Mouse (Mus musculus): ENCODE data around the gene Kcnk6. TPM values are rescaled to one million over a fixed set of nuclear protein-coding genes. Genes with fewer than 3 reads are reported as not detected.
A peak's percentile ranks its signal among the peaks of the same experiment; 100 is the strongest.

Kcnk6 gene
- total and polyA plus RNA-seq, 3 experiments = 1.4 to 5.2 TPM; not detected in 1

DNA sequence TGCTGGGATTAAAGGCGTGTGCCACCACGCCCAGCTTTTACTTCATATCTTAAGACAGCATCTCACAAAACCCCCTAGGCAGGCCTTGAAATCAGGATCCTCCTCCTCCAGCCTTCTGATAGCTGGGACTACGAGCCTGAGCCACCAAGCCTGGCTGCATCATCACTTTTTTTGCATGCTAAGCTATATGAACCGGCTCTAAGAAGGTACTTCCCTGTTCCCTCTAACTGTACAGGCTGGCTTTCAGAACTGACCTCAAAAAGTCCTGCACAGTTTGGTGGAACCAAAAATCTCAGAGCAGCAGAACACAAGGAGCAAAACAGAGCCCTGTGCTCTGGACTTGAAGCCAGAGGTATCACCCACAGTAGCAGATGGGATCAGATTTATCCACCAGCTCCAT, 4.1 kb downstream of the Kcnk6 start:
- H3K9ac ChIP-seq (ENCODE audit: control insufficient read depth, low read depth, low read length, poor library complexity, severe bottlenecking) = no peak overlapping the region
- peaks cover 0 to 6% of the 10 kb centered on the region in 2 experiments; a peak in 2 of 4 replicates for H3K36me3 ChIP-seq (ENCODE audit: control insufficient read depth in 1 of 2, insufficient read depth in 2 of 2, low read length in 2 of 2)
- no peak overlapping the region for H3K4me3 ChIP-seq (ENCODE audit: control insufficient read depth in 1 of 2, insufficient read depth in 1 of 2, low read depth in 2 of 2, low read length in 2 of 2)
- H3K27ac ChIP-seq (ENCODE audit: control insufficient read depth, low read depth, low read length) = no peak overlapping the region
- no peaks in the 10 kb centered on the region for H3K27me3 ChIP-seq (ENCODE audit: control insufficient read depth in 1 of 2, insufficient read depth in 2 of 2, low read length in 2 of 2)
- TF ChIP-seq ZC3H11A (IDR thresholded peaks at IDR 0.05; ENCODE audit: low read depth, low read length) = no peak
- no peak for TF ChIP-seq MEF2A (IDR thresholded peaks at IDR 0.05; ENCODE audit: extremely low read depth, insufficient replicate concordance, low read depth, low read length, poor library complexity, severe bottlenecking)
- no peak for TF ChIP-seq CHD1 (IDR thresholded peaks at IDR 0.05; ENCODE audit: low read depth, low read length)
- TF ChIP-seq GABPA (IDR thresholded peaks at IDR 0.05; ENCODE audit: low read depth, low read length) = no peak
- TF ChIP-seq SIN3A (IDR thresholded peaks at IDR 0.05; ENCODE audit: low read length) = no peak
- no peak for TF ChIP-seq SMC3 (IDR thresholded peaks at IDR 0.05; ENCODE audit: low read depth, low read length)
- no peak for TF ChIP-seq USF1 (IDR thresholded peaks at IDR 0.05; ENCODE audit: low read depth, low read length)
- no peak for TF ChIP-seq CHD2 (IDR thresholded peaks at IDR 0.05; ENCODE audit: low read length)
- no peak for TF ChIP-seq MYC (IDR thresholded peaks at IDR 0.05; ENCODE audit: low read depth, low read length)
- no peak for TF ChIP-seq MAZ (IDR thresholded peaks at IDR 0.05; ENCODE audit: low read depth, low read length)
- TF ChIP-seq MAFK (IDR thresholded peaks at IDR 0.05; ENCODE audit: borderline replicate concordance, low read depth, low read length) = no peak
- no peak for TF ChIP-seq UBTF (IDR thresholded peaks at IDR 0.05; ENCODE audit: borderline replicate concordance, insufficient read depth, low read depth, low read length)
- TF ChIP-seq JUND (IDR thresholded peaks at IDR 0.05; ENCODE audit: low read depth, low read length) = no peak
- TF ChIP-seq MAX (IDR thresholded peaks at IDR 0.05; ENCODE audit: low read length) = no peak
- TF ChIP-seq ETS1 (IDR thresholded peaks at IDR 0.05; ENCODE audit: low read depth, low read length) = no peak
- no peak for TF ChIP-seq USF2 (IDR thresholded peaks at IDR 0.05; ENCODE audit: borderline replicate concordance in 1 of 2, insufficient read depth in 1 of 2, low read depth in 1 of 2, low read length in 2 of 2)
- no peak for TF ChIP-seq CTCF (IDR thresholded peaks at IDR 0.05 in 2 of 3, conservative IDR thresholded peaks at IDR 0.05 in 1 of 3; ENCODE audit: control insufficient read depth in 1 of 3, insufficient read depth in 1 of 3, low read depth in 2 of 3, low read length in 3 of 3, poor library complexity in 1 of 3, severe bottlenecking in 1 of 3)
- no peak for TF ChIP-seq NRF1 (IDR thresholded peaks at IDR 0.05; ENCODE audit: insufficient read depth, low read depth, low read length, poor library complexity, severe bottlenecking)
- no peak for TF ChIP-seq TAL1 (IDR thresholded peaks at IDR 0.05; ENCODE audit: low read length)
- TF ChIP-seq ZNF384 (IDR thresholded peaks at IDR 0.05; ENCODE audit: low read depth, low read length) = no peak
- H3K79me2 ChIP-seq (ENCODE audit: control insufficient read depth, insufficient read depth, low read length, poor library complexity) = no peaks in the 10 kb centered on the region; the same call in 1 of the 2 replicates
- peaks cover 5 to 18% of the 10 kb centered on the region in 2 experiments for H3K4me1 ChIP-seq (ENCODE audit: control insufficient read depth in 1 of 2, insufficient read depth in 2 of 2, low read length in 2 of 2)
- H3K9me3 ChIP-seq (replicated peaks; ENCODE audit: insufficient read depth, low read length) = no peaks in the 10 kb centered on the region
- DNase-seq (ENCODE audit: low read depth, low spot score) = peak; percentile 46

GRCm38 (mm10) chr7:29225520-29225919, 6.8 kb downstream of the Kcnk6 start:
- Histone ChIP-seq H3K4me1 (ENCODE audit: control insufficient read depth in 1 of 2, insufficient read depth in 2 of 2, low read length in 2 of 2) (peaks cover 0 to 7% of the 10 kb centered on the region in 2 experiments; a peak in 1 of 4 replicates), H3K9ac (ENCODE audit: control insufficient read depth, low read depth, low read length, poor library complexity, severe bottlenecking) (no peak overlapping the region), H3K79me2 (ENCODE audit: control insufficient read depth, insufficient read depth, low read length, poor library complexity) (no peaks in the 10 kb centered on the region), H3K4me3 (ENCODE audit: control insufficient read depth in 1 of 2, insufficient read depth in 1 of 2, low read depth in 2 of 2, low read length in 2 of 2) (no peak overlapping the region), H3K9me3 (replicated peaks; ENCODE audit: insufficient read depth, low read length) (no peaks in the 10 kb centered on the region), H3K27ac (ENCODE audit: control insufficient read depth, low read depth, low read length) (no peak overlapping the region), H3K27me3 (ENCODE audit: control insufficient read depth in 1 of 2, insufficient read depth in 2 of 2, low read length in 2 of 2) (no peaks in the 10 kb centered on the region), H3K36me3 (ENCODE audit: control insufficient read depth in 1 of 2, insufficient read depth in 2 of 2, low read length in 2 of 2) (no peaks in the 10 kb centered on the region; a peak in 1 of 4 replicates)
- no peak for TF ChIP-seq MAFK (IDR thresholded peaks at IDR 0.05; ENCODE audit: borderline replicate concordance, low read depth, low read length)
- no peak for TF ChIP-seq E2F4 (IDR thresholded peaks at IDR 0.05; ENCODE audit: borderline replicate concordance, low read depth, low read length)
- TF ChIP-seq CHD2 (IDR thresholded peaks at IDR 0.05; ENCODE audit: low read length) = no peak
- no peak for TF ChIP-seq ZNF384 (IDR thresholded peaks at IDR 0.05; ENCODE audit: low read depth, low read length)
- no peak for TF ChIP-seq USF1 (IDR thresholded peaks at IDR 0.05; ENCODE audit: low read depth, low read length)
- no peak for TF ChIP-seq ETS1 (IDR thresholded peaks at IDR 0.05; ENCODE audit: low read depth, low read length)
- TF ChIP-seq RCOR1 (IDR thresholded peaks at IDR 0.05; ENCODE audit: low read depth, low read length) = no peak
- no peak for TF ChIP-seq MYC (IDR thresholded peaks at IDR 0.05; ENCODE audit: low read depth, low read length)
- no peak for TF ChIP-seq KAT2A (conservative IDR thresholded peaks at IDR 0.05; ENCODE audit: low read depth, low read length)
- no peak for TF ChIP-seq ZKSCAN1 (IDR thresholded peaks at IDR 0.05; ENCODE audit: low read depth, low read length)
- TF ChIP-seq NRF1 (IDR thresholded peaks at IDR 0.05; ENCODE audit: insufficient read depth, low read depth, low read length, poor library complexity, severe bottlenecking) = no peak
- TF ChIP-seq CTCF (IDR thresholded peaks at IDR 0.05 in 2 of 3, conservative IDR thresholded peaks at IDR 0.05 in 1 of 3; ENCODE audit: control insufficient read depth in 1 of 3, insufficient read depth in 1 of 3, low read depth in 2 of 3, low read length in 3 of 3, poor library complexity in 1 of 3, severe bottlenecking in 1 of 3) = no peak
- no peak for TF ChIP-seq HCFC1 (IDR thresholded peaks at IDR 0.05; ENCODE audit: low read depth, low read length)
- TF ChIP-seq RAD21 (IDR thresholded peaks at IDR 0.05; ENCODE audit: low read depth, low read length) = no peak
- TF ChIP-seq CHD1 (IDR thresholded peaks at IDR 0.05; ENCODE audit: low read depth, low read length) = no peak
- no peak for TF ChIP-seq MYB (IDR thresholded peaks at IDR 0.05; ENCODE audit: low read depth, low read length)
- no peak for TF ChIP-seq POLR2A (IDR thresholded peaks at IDR 0.05; ENCODE audit: control insufficient read depth in 1 of 2, insufficient read depth in 1 of 2, low read depth in 1 of 2, low read length in 2 of 2, poor library complexity in 1 of 2)
- no peak for TF ChIP-seq GABPA (IDR thresholded peaks at IDR 0.05; ENCODE audit: low read depth, low read length)
- no peak for DNase-seq (ENCODE audit: low read depth, low spot score)
